Mouse (Mus musculus) erythroblast, embryonic 14.5 days (primary cell): ENCODE data around the gene Ppp2r5c. TPM values are rescaled to one million over a fixed set of nuclear protein-coding genes. Genes with fewer than 3 reads are reported as not detected.

Experiments
- H3K27me3 ChIP-seq: 2 replicates; pipeline ENCODE4 v1.6.1; 2012; ENCODE audit warnings: inconsistent platforms; ENCODE audit not compliant: control insufficient read depth
- H3K36me3 ChIP-seq: 2 replicates; pipeline ENCODE4 v1.6.1; 2012; ENCODE audit warnings: mild to moderate bottlenecking, inconsistent platforms; ENCODE audit not compliant: control insufficient read depth
- H3K4me1 ChIP-seq: 2 replicates; pipeline ENCODE4 v1.6.1; 2012; ENCODE audit warnings: inconsistent platforms; ENCODE audit not compliant: control insufficient read depth
- H3K4me3 ChIP-seq: replicated peaks from 2 replicates; pipeline ENCODE3; 2012; ENCODE audit warnings: moderate library complexity, mild to moderate bottlenecking, inconsistent platforms
- H3K9me3 ChIP-seq: 2 replicates; pipeline ENCODE4 v1.6.1; 2012; ENCODE audit warnings: low read length, inconsistent platforms, mixed read lengths; ENCODE audit not compliant: control insufficient read depth
- GATA1 ChIP-seq: IDR thresholded peaks from 2 replicates; pipeline ENCODE4 v1.6.1; 2012; ENCODE audit warnings: low read length, inconsistent platforms, mixed read lengths
- TAL1 ChIP-seq: IDR thresholded peaks from 3 replicates; pipeline ENCODE4 v1.6.1; 2012; ENCODE audit warnings: low read length, inconsistent platforms, mixed read lengths
- polyA plus RNA-seq: library from polyadenylated mRNA; stranded (reverse); fragments of >175 nt; gene quantifications from 2 replicates; pipeline ENCODE4 v1.2.3, GENCODE M21; 2012

Gene Ppp2r5c
- polyA plus RNA-seq, 1 experiment: 1.7 TPM

GRCm38 (mm10) chr12:110535361-110535760 lies 88.4 kb downstream of the Ppp2r5c start:
- H3K4me1 ChIP-seq: no peaks in the 10 kb centered on the region; the same call in 1 of the 2 replicates
- no peaks in the 10 kb centered on the region for H3K27me3 ChIP-seq
- H3K9me3 ChIP-seq: no peaks in the 10 kb centered on the region
- no peak overlapping the region for H3K4me3 ChIP-seq
- TF ChIP-seq TAL1 (no peak), GATA1 (no peak)
- peaks cover 28% of the 10 kb centered on the region for H3K36me3 ChIP-seq

- H3K4me1 ChIP-seq: no peaks in the 10 kb centered on the region; the same call in 1 of the 2 replicates
- H3K4me3 ChIP-seq: no peak overlapping the region
- H3K36me3 ChIP-seq: peaks cover 23% of the 10 kb centered on the region
- no peak for TF ChIP-seq TAL1
- no peak for TF ChIP-seq GATA1
- H3K27me3 ChIP-seq: no peaks in the 10 kb centered on the region
- no peaks in the 10 kb centered on the region for H3K9me3 ChIP-seq
Measured at GRCm38 (mm10) chr12:110537751-110538150, 90.8 kb downstream of the Ppp2r5c start.

- no peaks in the 10 kb centered on the region for H3K9me3 ChIP-seq
- peaks cover 22% of the 10 kb centered on the region for H3K36me3 ChIP-seq
- no peaks in the 10 kb centered on the region for H3K27me3 ChIP-seq
- no peak overlapping the region for H3K4me3 ChIP-seq
- TF ChIP-seq TAL1: no peak
- no peak for TF ChIP-seq GATA1
- peaks cover 4% of the 10 kb centered on the region for H3K4me1 ChIP-seq
Measured at GRCm38 (mm10) chr12:110539346-110539745, 92.4 kb downstream of the Ppp2r5c start.

- peaks cover 8% of the 10 kb centered on the region for H3K4me1 ChIP-seq
- H3K27me3 ChIP-seq: no peaks in the 10 kb centered on the region
- no peak overlapping the region for H3K4me3 ChIP-seq
- no peaks in the 10 kb centered on the region for H3K9me3 ChIP-seq
- TF ChIP-seq TAL1 (no peak), GATA1 (no peak)
- H3K36me3 ChIP-seq: peaks cover 26% of the 10 kb centered on the region
Measured at GRCm38 (mm10) chr12:110539798-110540197, 92.9 kb downstream of the Ppp2r5c start.

- H3K27me3 ChIP-seq: no peaks in the 10 kb centered on the region
- no peak for TF ChIP-seq TAL1
- TF ChIP-seq GATA1: no peak
- H3K36me3 ChIP-seq: peaks cover 31% of the 10 kb centered on the region
- H3K4me1 ChIP-seq: peaks cover 13% of the 10 kb centered on the region
- H3K9me3 ChIP-seq: no peaks in the 10 kb centered on the region
- H3K4me3 ChIP-seq: no peak overlapping the region
Measured at GRCm38 (mm10) chr12:110540273-110540672, 93.4 kb downstream of the Ppp2r5c start.

- Histone ChIP-seq H3K4me3 (no peak overlapping the region), H3K36me3 (peaks cover 36% of the 10 kb centered on the region), H3K27me3 (no peaks in the 10 kb centered on the region), H3K4me1 (peaks cover 20% of the 10 kb centered on the region), H3K9me3 (no peaks in the 10 kb centered on the region)
- TF ChIP-seq TAL1 (no peak), GATA1 (no peak)
Measured at GRCm38 (mm10) chr12:110541001-110541400, 94.1 kb downstream of the Ppp2r5c start.

GRCm38 (mm10) chr12:110541528-110541927 lies 94.6 kb downstream of the Ppp2r5c start:
- Histone ChIP-seq H3K4me1 (peaks cover 26% of the 10 kb centered on the region), H3K36me3 (peaks cover 42% of the 10 kb centered on the region)
- TF ChIP-seq GATA1 (no peak), TAL1 (no peak)

GRCm38 (mm10) chr12:110545040-110545701 lies 98.3 kb downstream of the Ppp2r5c start:
- no peaks in the 10 kb centered on the region for H3K27me3 ChIP-seq
- peaks cover 69% of the 10 kb centered on the region for H3K36me3 ChIP-seq
- TF ChIP-seq GATA1 (no peak), TAL1 (no peak)
- no peaks in the 10 kb centered on the region for H3K9me3 ChIP-seq
- no peak overlapping the region for H3K4me3 ChIP-seq
- peaks cover 45% of the 10 kb centered on the region for H3K4me1 ChIP-seq

More at GRCm38 (mm10) chr12:110541528-110541927, 94.6 kb downstream of the Ppp2r5c start:
- Histone ChIP-seq H3K4me3 (no peak overlapping the region), H3K27me3 (no peaks in the 10 kb centered on the region), H3K9me3 (no peaks in the 10 kb centered on the region)

GRCm38 (mm10) chr12:110547573-110547972 lies 100.7 kb downstream of the Ppp2r5c start:
- Histone ChIP-seq H3K9me3 (no peaks in the 10 kb centered on the region), H3K4me1 (peaks cover 55% of the 10 kb centered on the region), H3K4me3 (no peak overlapping the region), H3K27me3 (no peaks in the 10 kb centered on the region), H3K36me3 (peaks cover 86% of the 10 kb centered on the region)
- TF ChIP-seq GATA1: no peak
- no peak for TF ChIP-seq TAL1
